Mouse (Mus musculus) urinary bladder, postnatal 36 days (tissue): ENCODE measurements at regions not wholly inside any gene's neighbourhood (a gene's known extent, or its start where the extent isn't known, plus 50 kb on each side); places are given as distances from the start of the nearest gene placed in this dataset.

Source experiments
- DNase-seq, 2 experiments: peaks; one replicate each; pipeline ENCODE4 v3.0.0; 2022; ENCODE audit warnings: low spot score in 2 of 2, mixed read lengths in 1 of 2

DNA sequence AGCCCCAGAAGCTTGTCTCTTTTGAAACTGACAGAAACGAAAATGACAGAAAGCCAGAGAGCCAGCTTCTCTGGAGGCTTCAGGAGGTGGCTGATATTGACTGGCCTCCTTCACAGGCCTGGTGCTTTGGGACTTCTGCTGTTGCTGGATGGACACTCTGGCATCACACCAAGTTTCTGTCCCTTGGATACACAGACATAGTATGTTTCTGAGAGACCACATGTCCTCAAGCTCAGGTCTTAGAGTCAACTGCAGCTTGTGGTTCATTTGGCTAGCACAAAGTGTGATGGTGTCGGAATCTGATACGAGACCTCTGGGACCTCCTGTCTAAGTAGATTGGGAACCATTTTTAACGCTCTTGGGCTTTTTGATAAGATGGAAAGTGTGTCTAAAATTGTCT lies 502.0 kb downstream of the Sqor start:
- no peak for DNase-seq

DNA sequence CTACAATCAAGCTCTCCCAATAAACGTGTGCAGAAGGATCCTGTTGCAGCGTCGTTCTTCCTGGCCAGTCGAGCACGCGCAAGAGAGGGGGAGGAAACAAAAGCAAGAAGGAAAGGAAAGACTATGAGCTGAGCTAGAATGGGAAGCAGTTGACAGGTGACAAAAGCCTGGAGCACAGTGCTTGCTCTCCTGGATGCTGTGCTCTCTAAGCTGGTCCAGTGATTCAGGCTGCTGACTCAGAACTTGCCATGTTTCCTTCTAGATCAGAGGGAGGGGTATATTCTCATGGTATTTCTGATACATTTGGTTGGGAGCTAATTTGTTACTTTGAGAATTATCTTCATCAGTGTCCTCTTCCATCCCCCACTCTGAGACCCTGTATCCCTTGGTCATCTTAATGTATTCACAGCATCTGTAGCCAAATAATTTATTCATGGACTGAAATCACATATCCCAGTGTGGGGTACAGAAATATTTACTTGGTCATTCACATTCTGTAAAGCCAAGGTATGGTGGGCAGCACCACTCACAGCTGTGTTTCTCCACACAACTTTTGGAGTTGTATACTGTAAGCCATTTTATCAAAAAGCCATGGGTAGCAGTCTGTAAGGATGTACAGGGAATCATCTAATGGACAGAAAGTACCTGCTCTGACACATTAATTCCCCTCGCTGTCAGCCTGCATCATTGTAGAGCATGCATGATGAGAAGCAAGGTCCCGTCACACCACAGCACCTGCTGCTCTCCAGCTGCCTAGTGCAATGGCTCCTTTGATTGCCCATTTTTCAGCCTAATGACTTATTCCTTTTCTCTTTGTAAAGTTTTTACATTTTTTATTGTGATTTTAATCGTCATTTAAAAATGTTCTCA lies 510.1 kb downstream of the Sqor start:
- DNase-seq = no peak

DNA sequence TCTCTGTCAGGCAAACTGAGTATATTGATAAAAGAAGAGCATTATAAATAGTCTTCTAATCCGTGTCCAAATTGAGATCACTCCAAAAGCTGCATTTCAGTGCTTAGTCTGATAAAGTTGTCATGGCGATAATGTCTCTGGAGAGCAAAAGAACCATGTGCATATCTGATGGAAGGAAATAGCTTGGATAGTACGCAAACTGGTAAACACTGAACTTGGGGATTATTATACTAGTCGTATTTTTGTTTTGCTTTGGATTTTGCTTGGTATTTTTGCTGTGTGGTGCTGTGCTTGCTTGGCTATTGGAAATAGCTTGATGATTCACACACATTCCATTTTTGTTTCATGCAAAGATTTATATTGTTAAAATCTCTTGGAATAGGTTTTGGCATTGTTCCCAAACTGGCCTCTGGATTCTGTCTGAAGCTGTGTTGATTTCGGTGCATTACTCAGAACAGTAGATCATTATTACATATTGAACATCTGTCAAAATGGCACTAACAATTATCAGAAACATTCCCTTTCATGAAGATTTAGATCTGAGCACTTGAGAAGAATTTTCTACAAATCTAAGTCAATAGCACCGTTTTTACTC lies 510.8 kb downstream of the Sqor start:
- DNase-seq = no peak

DNA sequence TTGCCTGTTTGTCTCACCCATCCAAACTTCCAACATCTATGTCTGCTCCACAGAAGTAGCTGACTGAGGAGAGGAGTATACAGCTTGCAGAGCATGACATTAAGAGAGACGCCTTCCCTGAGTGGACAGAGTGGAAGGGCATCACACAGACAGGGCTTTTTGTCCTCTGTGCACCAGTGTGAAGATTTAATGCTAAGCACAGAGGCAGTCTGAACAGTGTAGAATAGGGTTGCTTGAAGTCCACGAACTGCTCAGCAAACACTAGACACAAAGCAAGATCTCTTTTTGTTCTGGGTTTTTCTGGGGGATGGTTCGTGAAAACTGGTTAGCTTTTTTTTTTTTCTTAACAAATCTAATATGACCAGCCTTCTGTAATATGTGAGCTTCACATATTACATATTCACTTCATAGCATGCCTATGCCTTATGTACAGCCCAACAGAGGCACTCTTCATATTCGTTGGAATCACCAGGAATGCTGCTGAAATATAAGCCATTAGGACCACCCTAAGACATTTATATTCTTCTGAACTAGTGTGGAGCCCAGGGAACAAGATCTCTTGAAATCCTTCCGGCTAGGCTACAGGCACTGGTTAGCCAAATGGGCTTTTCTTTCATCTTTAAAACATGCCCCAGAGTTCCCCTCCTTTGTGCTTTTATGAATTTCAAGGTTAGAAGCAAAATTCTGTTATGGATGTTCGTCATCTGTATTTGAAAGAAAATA lies 546.7 kb downstream of the Sqor start:
- DNase-seq = no peak

DNA sequence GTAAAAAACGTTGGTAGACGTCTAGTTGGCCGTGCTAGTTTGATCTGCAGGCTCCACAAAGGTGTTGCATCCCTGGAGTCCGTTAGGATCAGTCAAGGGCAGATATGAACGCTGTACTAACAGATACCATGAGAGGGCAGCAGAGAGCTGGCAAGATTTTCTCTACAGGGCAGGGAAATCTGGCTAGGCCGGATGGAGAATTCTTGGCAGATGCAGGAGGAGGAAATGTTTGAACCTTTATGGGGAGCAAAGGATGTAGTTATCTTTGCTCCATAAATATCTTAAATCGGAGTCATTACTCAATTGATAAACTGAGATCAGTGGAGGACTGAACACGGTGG lies 547.2 kb downstream of the Sqor start:
- peak; percentile 60 to 64 for DNase-seq

DNA sequence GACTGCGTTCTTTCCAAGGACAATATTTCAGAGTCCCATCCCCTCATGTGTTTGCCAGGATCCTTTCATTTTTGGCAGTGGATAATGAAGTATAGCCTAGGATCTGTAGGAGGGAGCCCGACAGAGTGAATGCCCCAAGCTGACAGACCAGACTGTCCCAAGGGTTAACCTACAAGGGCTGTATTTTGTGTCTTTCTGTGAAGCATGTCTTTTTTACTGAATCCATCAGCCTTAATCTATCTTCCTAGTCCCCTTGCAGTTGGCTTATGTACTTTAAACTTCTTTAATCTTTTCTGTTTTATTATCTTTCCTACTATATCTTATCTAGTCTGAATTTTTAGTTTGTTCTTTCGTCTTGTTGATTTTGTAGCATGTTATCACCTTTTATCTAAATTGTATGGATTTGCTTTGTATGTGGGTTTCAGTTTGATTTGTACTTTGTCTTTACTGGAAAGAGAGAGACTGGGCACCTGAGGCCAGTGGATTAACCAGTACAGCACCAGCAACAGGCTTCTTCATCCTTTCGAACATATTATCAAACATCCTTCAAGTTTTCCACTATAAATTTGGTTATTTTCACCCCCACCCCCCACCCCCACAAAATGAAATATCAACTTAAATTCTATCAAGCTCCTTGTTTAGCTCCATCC lies 555.5 kb downstream of the Sqor start:
- DNase-seq = no peak

DNA sequence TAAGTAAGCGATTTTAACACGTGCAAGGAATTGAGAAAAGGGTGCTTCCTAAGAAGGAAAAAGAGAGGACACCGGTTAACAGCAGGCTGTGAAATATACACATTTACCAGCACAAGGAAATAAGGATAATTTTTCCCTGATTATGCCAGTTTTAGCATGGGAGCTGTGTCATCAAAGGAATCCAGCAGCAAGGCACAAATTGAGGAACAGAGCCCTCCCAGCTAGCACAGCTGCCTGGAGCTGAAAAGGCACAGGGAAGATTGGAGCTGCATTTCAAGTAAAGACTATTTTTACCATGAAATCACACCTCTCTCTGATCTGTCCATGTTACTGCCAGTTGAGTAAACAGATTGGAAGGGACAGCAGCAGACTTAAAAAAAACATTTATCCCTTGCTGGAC lies 558.7 kb downstream of the Sqor start:
- no peak for DNase-seq

DNA sequence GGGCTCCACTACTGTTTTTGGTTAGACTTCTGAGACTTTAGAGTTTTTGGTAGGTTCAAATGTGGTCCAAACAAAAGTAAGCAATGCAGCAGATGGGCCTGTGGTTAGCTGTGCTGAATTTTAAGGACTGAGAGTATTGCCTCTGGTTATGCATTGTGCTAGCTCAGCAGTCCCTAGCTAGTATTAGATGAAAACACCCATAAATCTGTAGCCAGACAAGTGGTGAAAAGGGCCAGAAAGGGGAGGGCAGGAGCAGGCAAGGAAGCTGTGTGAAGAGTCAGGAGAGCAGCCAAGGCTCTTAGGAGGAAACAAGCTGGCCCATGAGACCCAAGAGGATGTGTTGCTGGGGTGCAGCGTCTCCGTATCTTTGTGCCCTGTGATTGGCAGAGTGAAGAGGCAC lies 559.9 kb downstream of the Sqor start:
- DNase-seq = no peak

DNA sequence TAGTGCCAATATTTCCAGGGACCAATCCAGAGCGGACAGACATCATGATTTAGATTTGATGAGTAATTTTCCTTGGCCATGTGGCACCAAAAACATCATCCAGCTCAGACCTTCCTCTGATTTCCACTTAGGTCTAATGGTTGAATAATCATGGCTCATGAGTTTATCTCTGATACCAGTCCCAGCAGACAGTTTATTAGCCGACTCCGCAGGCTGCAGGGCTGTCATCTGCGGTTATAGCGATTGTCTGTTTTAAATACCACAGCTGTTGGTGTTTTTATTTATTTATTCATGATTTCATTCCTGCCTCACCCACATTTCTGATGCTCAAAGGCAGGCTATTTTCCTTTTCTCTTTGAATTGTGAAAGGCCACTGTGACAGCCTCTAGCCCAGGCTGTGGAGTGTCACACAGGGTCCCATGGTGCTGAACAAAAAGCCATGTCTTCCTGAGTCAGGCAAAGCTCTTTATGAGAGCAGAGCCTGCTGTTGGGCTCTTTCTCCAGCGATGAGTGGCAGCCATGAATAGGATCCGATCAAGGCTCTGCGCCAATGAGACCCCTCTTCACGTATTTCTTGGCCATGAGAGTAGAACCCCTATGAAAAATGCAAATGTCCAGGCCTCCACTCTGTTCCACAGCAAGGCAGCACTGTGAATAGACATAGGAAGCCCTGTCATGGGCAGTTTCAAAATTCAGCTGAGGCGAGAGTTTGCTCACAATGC lies 584.7 kb downstream of the Sqor start:
- no peak for DNase-seq

DNA sequence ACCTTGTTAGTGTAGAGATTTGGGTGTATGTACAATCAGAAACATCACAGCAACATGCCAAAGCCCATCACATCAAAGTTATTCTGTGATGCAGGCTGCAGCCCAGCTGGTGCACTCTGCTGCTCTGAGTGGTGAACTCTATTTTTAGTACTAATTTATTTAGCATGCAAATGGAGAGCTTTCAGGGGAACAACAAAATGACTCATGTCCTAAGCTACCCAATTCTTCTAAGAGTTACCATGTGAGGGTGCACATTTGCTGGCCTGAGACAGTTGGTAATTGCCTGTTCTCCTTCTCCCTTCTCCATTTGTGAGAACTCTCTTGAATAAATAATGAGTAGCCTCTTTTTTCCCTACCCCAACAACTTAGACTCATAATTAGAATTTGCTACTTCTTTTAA lies 599.2 kb downstream of the Sqor start:
- DNase-seq = no peak

DNA sequence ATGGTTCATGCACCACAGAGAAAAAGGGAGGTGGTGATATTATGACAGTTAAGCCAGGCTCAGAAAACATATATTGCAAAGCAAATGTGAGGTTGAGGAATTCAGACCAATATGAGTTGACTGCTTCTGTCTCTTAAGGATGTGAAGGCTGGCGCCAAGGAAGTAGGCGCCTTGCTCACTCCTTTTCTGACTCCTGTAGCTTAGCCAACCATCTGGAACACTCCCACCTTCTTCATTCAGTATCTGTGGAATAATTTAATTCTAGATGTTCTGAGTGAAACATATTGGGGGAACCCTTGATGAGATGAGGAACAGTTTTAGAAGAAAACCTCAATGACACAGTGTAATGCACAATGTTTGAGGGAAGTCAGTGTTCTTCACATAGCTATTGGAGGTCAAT lies 601.5 kb downstream of the Sqor start:
- no peak for DNase-seq

DNA sequence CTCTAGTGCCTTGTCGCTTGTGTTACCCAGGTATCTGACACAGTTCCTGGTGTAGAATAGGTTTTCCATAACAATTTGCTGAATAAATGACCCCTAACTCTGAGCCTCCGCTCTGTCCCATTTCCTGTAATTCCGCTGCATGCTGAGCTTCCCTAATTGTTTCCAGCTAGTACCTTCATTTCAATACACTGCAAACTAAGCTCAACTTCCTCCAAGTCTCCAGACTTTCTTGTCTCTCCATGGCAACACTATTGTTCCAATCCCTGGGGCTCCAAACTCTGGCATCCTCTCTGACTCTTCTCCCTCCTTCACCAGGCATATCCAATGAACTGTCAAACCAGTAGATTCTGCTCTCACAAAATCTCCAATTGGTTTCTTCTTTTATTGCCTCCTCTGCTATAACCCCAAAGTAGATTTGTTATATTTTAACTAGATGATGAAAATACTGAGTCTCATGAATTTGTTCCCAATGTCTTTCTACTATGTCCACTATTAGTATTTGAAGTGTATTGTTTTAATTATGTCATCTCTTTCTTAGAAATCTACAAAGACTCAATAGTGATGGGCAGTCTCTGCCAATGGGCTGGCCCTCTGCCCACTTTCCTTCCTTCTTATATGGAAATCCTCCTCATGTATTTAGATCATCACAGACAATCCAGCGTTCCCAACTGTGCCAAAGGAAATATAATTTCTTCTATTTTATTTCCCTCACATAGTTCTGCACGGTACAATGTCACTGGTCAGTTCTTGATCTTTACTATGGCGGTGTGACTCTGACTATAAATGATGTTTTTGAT lies 620.8 kb downstream of the Sqor start:
- no peak for DNase-seq

DNA sequence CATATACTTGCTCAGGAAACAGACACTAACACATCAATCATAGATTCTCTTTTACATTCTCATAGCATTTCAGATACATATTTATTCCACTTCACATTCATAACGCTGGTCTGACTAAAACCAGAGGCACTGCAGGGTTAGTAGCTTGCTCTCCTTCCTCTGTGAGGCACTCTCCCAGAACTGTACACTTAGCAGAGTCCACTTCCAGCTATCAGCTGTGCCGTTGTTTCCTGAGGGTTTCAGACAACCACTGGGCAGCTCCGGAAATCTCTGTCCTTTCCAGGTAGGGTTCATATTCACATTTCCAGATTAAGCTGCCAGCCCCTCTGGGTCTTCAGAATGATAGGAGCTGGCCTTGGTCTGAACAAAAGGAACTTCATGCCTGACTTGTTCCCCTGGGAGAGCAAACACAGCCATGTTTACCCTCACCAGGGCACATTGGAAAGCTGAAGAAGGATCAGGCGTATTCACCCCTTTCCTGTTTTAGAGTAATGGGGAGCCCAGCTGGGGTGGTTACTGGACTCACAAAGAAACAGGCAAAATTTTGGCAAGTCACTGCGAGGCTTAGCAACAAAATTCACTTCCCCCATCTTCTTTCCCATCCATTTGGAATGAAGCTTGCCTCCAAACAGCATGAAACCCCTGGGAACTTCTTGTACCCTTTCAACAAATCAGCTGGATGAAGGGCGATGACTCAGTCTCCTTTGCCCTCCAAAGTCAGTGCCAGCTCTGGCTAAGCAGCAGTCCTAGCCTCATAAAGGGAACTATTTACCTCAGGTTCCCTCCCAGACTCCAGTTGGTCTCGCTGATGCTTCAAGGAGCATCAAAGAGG lies 622.0 kb downstream of the Sqor start:
- no peak for DNase-seq

DNA sequence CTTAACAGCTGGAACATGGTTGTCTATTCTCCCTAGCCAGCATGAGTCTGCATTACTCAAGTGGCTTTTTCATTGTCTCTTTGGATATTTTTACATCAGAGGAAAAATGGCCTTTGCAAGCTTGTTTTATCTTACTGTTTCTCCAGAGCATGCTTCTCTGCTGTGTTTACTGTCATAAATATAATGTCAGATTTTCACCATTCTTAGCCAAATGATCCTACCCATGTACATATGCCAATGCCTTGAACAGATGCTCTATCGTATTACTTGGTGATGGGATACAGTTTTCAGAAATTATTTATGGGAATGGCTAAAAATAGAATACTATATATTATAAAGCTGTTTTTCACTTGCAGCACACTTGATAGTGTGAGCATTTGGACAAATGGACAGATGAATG lies 625.9 kb downstream of the Sqor start:
- no peak for DNase-seq

DNA sequence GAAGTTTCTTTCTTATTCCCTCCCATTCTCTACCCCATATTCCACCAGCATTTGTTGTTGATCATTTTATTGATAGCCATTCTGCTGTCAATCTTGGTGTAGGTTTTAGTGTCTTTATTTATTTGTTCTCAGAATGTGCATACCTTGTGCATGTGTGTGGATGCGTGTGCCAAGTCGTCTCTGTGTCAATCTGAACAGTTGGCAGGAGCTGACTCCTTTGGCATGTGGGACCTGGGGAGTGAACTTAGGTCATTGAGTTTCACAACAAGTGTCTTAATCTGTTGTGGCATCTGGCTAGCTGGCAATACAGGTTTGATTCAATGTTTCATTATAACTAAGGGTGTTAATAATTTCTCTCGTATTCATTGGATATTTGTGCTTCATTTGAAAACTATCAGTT lies 629.3 kb downstream of the Sqor start:
- peak in 1 of 2 experiments; percentile 6 for DNase-seq

DNA sequence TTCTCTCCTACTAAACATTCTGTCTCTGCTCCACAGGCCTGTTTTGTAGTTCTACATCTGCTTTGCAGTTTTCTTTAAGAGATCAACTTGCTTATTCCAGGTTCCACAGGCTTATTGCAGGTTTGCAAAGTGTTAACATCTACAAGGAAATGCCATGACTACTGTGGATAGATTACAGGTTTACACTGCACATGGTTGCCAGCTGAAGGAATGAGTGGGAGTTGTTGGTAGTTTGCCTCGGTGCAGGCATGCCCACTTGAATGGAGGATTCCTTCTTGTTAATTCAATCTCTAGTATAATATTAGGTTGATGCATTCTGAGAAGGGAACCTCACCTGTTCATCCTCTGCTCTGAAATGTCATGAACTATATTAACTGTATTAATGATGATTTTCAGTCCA lies 632.5 kb downstream of the Sqor start:
- DNase-seq = no peak

DNA sequence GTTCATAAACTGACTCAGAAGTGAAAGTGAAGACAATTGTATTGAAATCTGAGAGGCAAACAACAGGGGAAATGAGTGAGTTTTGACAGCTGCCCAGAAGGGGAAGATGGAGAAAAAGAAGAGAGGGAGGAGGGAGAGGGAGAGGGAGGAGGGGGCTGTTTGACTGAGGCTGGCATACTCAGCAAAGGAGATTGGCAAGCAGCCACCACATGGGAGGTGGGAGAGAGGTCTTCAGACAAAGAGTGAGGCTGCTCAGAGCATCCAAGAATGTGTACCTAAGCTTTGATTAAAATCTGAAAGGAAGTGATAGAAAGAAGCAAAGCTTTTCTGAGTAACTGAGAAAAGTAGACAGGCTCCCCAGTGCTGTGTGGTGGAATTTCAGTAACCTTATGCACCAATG lies 636.0 kb downstream of the Sqor start:
- no peak for DNase-seq

DNA sequence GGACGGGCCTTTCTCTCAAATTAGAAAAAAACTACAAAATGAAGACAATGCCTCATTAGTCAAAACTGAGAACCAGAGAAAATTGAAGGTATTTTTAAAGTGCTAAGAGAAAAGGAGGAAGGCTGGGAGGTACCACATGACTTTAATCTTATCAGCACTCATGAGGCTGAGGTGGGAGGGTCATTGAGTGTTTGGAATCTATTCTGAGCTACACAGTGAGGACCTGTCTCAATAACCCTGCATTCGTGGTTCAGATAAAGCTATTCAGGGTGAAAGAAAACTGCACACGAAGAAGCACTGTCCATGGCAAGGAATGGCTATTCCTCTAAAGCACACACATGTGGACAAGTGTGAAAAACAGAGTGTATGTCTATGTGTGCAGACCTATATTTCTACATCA lies 644.0 kb downstream of the Sqor start:
- no peak for DNase-seq

DNA sequence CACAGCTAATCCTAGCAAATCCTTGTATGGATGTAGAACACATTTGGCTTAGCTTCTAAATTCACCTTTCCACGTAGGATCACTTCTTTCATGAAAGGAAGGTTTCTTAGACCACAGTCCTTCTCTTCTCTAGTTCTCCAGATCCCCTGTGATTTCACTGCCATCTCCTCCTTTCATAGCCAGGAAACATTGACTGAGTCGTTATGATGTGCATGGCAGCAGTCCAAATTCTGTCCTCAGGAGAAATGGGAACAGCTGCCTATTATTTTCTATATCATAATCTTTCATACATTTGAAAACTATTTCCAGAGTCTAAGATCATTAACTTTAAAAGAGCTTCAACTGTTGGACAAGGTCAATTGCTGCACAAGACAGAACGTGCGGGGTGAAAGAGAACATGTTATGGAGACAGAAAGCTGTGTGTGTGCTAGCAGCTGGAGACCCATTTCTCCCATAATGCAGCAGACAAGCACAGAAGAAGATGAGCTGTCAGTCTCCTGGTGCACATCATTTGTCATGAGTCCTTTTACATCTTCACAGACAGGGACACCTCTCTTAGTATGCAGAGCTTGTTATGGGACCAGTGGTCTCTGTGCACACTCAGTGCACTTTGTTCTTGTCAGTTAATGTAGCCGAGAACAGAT lies 631.6 kb upstream of the Sema6d start:
- no peak for DNase-seq

DNA sequence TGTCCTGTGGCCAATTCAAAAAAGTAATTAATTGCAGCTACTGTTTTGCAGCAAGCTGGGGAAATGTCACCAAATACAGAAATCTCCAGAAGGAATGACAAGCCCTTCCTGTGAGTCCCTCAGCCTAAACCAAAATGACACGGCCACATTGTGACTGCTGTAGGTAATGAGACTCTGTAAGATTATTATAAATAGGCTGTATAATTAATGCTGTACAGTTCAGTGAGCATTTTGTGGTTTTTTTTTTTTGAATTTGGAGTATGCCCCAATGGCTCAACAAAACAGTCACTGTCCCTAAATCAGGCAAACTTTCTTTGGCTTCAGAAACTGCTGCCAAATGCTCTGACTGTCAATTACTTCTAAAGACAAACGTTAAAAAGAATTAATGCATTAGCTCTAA lies 615.9 kb upstream of the Sema6d start:
- DNase-seq = no peak
